Mouse (Mus musculus) liver (tissue): ENCODE measurements around the gene 1700016H13Rik.

Experiments
- DNase-seq: peaks from one replicate; pipeline ENCODE4 v3.0.0-alpha.2; 2020; ENCODE audit warnings: mixed read lengths

1700016H13Rik gene

GRCm38 (mm10) chr5:103603115-103603893 is 52.5 kb downstream of the 1700016H13Rik start:
- no peak for DNase-seq

GRCm38 (mm10) chr5:103598881-103599280 is 56.9 kb downstream of the 1700016H13Rik start:
- no peak for DNase-seq

GRCm38 (mm10) chr5:103598264-103598663 is 57.5 kb downstream of the 1700016H13Rik start:
- DNase-seq = no peak
